Mouse (Mus musculus) frontal cortex, adult 2 months (tissue): Measurements from ENCODE around the gene Trim9. TPM values are rescaled to one million over a fixed set of nuclear protein-coding genes. Genes with fewer than 3 reads are reported as not detected.

ENCODE experiments used
- DNase-seq, 2 experiments: peaks; one replicate each; pipeline ENCODE4 v3.0.0; 2022; ENCODE audit warnings: low spot score in 1 of 2; ENCODE audit errors: extremely low spot score in 1 of 2
- polyA plus RNA-seq: library from polyadenylated mRNA; depleted of rRNA; stranded (reverse); fragments of >200 nt; gene quantifications from 2 replicates; pipeline ENCODE4 v1.2.3, GENCODE M21; 2012; rRNA removed

The Trim9 gene
- polyA plus RNA-seq, 1 experiment, result 226 TPM

DNA sequence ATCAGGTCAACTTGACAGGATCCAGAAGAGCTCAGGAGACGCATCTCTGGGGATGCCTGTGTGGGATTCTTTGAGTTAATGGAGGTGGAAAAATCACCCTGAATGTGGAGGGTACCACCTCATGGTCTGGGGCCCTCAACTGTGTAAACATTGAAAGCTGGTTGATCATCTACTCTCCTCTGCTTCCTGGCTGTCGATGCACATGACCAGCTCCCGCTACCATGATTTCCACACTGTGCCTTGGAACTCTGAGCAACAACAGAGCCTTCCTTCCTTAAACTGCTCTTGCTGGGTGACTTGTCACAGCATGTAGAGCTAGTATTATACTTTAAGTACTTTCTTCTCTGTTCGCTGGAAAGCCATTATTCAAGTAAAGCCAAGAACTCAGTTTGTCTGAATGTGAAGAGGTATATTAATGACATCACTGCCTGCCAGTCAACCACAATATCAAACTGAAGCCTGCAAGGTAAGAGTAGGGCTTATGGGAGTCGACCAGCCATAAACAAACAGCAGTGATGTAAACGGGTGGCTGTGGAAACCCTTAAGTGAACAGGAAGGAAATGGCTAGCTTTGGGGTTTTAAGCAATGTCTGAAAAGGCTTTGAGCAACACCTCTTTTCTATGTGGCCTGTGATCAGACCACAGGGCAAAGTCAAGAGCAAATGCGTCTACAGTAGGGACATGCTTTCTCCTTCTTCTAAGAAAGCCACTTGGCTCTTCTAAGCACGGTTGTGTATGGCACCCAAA, 128.4 kb downstream of the Trim9 start:
- DNase-seq, result no peak

DNA sequence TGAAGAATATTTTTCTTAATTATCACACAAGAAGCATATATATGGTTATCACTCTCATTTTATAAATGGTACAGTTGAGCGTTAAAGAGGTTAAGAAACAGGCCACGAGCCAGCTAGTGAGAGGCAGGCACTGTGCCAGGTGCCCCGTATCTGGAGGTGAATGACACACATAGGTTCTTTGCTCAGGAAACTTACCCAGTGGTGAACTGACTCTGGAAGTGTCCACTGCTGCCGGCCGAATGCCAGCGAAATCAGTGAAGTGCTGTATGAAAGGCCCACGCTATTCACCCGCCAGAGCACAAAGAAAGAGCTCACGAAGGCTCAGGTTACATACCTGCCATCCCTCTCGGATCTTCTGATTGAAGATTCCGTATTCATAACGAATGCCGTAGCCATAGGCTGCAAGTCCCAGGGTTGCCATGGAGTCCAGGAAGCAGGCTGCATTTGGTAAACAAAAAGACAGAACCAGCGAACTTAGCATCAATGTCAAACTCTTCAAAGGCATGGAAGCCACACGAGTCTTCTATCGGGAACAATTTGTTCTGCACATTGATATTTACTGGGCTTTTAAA, 131.1 kb downstream of the Trim9 start:
- no peak for DNase-seq

DNA sequence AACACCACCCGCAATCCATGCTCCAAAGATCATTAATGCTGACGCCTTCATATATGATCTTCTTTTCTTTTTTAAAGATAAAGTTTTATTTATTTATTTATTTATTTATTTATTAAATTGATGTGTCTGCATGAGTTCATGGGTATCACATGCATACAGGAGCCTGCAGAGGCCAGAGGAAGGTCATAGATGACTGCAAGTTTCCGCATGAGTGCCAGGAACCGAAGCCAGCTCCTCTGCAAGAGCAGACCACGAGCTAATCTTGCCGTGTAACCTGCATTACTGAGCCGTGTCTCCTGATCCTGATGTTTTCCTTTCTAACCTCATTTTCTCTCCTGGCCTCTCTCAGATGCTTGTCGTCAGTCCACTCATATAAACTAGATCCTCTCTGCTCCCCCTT, 133.1 kb downstream of the Trim9 start:
- DNase-seq, result no peak

GRCm38 (mm10) chr12:70213601-70214000, 133.8 kb downstream of the Trim9 start:
- DNase-seq, result no peak

GRCm38 (mm10) chr12:70212501-70212900, 134.9 kb downstream of the Trim9 start:
- no peak for DNase-seq

DNA sequence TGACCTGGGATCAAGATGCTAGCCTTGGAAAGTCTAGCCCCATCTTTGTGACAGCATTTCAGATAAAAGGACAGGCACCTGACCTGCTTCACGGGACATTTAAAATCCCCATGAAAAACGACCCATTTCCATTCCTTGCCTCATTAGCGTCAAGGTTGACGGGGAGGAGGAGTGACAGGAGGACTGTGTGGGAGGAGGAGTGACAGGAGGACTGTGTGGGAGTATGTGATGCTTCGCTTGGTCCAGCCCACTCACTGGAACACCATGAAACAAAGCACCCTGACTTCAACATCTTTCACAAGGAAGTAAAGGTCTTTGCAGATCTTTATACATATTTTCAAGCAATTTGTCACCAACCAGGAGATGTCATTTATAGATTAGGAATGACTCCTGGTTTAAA, 139.2 kb downstream of the Trim9 start:
- DNase-seq, result no peak

- DNase-seq, result no peak
Measured at GRCm38 (mm10) chr12:70204433-70204832, 143.0 kb downstream of the Trim9 start.

DNA sequence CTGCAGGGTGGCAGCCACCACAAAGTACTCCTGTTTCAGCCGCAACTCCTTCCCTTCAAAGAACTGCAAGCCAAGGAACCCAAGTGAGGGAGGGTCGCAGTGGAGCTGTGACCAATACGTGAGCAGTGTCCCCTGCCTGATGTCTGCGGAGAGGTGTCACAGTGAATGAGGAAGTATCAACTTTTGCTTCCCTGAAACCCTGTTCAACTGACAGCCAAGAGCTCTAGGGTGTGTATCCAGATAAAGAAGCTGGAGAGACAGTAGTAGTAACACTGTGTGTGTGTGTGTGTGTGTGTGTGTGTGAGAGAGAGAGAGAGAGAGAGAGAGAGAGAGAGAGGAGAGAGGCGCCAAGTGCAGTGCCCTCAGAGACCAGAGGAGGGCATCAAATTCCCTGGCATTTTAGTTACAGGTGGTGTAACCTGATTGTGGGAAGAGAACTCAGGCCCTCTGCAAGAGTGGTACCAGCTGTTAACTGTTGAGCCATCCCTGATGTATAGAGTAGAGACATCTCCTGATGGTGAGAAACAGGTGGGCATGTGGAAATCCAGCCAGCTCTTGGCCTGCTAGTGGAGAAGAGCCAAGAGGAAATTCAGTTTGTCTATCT, 145.4 kb downstream of the Trim9 start:
- no peak for DNase-seq

GRCm38 (mm10) chr12:70196341-70196740, 151.1 kb downstream of the Trim9 start:
- no peak for DNase-seq

DNA sequence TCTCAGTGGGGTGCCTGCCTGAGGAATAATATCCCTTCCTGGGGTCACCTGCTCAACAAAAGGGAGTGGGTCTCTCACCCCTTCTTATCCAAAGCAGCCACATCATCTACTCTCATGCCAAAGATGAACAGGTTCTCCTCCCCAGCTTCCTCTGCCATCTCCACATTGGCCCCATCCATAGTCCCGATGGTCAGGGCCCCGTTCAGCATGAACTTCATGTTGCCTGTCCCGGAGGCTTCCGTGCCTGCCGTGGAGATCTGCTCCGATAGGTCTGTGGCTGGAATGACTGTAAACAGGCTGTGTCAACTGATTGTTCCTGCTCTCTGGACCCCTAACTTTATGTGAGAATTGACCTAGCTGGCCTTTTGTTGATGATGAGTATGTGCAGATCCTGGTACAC, 152.0 kb downstream of the Trim9 start:
- DNase-seq, result no peak

Other genes with a start within 250 kb of the Trim9 start
- 33.8 and 38.5 TPM in 2 replicates for gene Nin, start 233.9 kb downstream of the Trim9 start, polyA plus RNA-seq
- 0.40 and 0.53 TPM in 2 replicates for gene Abhd12b, start 193.5 kb downstream of the Trim9 start, polyA plus RNA-seq
- 3.4 and 3.8 TPM in 2 replicates for gene Pygl, start 116.1 kb downstream of the Trim9 start, polyA plus RNA-seq
- 28.4 and 32.9 TPM in 2 replicates for gene Tmx1, start 105.5 kb upstream of the Trim9 start, polyA plus RNA-seq